Mouse (Mus musculus) kidney, adult 11 months (tissue): ENCODE measurements around the gene Arntl2.

ENCODE experiments used
- DNase-seq: peaks from one replicate; pipeline ENCODE4 v3.0.0; 2022

The Arntl2 gene

GRCm38 (mm10) chr6:146793527-146793926 lies 2.3 kb upstream of the Arntl2 start:
- DNase-seq, result no peak

GRCm38 (mm10) chr6:146795166-146795923 lies 510 bp upstream of the Arntl2 start:
- DNase-seq, result no peak

- DNase-seq, result no peak
Measured at GRCm38 (mm10) chr6:146797446-146797845, 1.6 kb downstream of the Arntl2 start.

- no peak for DNase-seq
Measured at GRCm38 (mm10) chr6:146809991-146810390, 14.1 kb downstream of the Arntl2 start.

GRCm38 (mm10) chr6:146813007-146813406 lies 17.2 kb downstream of the Arntl2 start:
- DNase-seq, result no peak

GRCm38 (mm10) chr6:146820177-146820965 lies 24.5 kb downstream of the Arntl2 start:
- DNase-seq, result no peak

- no peak for DNase-seq
Measured at GRCm38 (mm10) chr6:146821958-146822357, 26.1 kb downstream of the Arntl2 start.

GRCm38 (mm10) chr6:146824727-146825486 lies 29.1 kb downstream of the Arntl2 start:
- peak; percentile 19 for DNase-seq

- DNase-seq, result no peak
Measured at GRCm38 (mm10) chr6:146825487-146825773, 29.6 kb downstream of the Arntl2 start.

- DNase-seq, result no peak
Measured at GRCm38 (mm10) chr6:146831320-146831719, 35.5 kb downstream of the Arntl2 start.

- peak; percentile 35 for DNase-seq
Measured at GRCm38 (mm10) chr6:146833485-146834314, 37.8 kb downstream of the Arntl2 start.

- no peak for DNase-seq
Measured at GRCm38 (mm10) chr6:146834342-146834741, 38.5 kb downstream of the Arntl2 start.

- no peak for DNase-seq
Measured at GRCm38 (mm10) chr6:146835784-146836183, 39.9 kb downstream of the Arntl2 start.

- no peak for DNase-seq
Measured at GRCm38 (mm10) chr6:146837316-146837715, 41.5 kb downstream of the Arntl2 start.

GRCm38 (mm10) chr6:146838366-146838765 lies 42.5 kb downstream of the Arntl2 start:
- DNase-seq, result no peak

GRCm38 (mm10) chr6:146838863-146839262 lies 43.0 kb downstream of the Arntl2 start:
- no peak for DNase-seq

GRCm38 (mm10) chr6:146844867-146845266 lies 49.0 kb downstream of the Arntl2 start:
- no peak for DNase-seq

- no peak for DNase-seq
Measured at GRCm38 (mm10) chr6:146845347-146845746, 49.5 kb downstream of the Arntl2 start.

- no peak for DNase-seq
Measured at GRCm38 (mm10) chr6:146845961-146846750, 50.3 kb downstream of the Arntl2 start.

- DNase-seq, result no peak
Measured at GRCm38 (mm10) chr6:146847402-146847801, 51.5 kb downstream of the Arntl2 start.

GRCm38 (mm10) chr6:146848281-146848680 lies 52.4 kb downstream of the Arntl2 start:
- no peak for DNase-seq

- no peak for DNase-seq
Measured at GRCm38 (mm10) chr6:146850050-146850449, 54.2 kb downstream of the Arntl2 start, which contains the start of gene Smco2. Gene Smco2 (plus strand): TSS chr6:146850104.
